Mouse (Mus musculus): ENCODE measurements around the gene Qdpr. TPM values are rescaled to one million over a fixed set of nuclear protein-coding genes. Genes with fewer than 3 reads are reported as not detected.

The Qdpr gene
- 10 to 100 TPM; 42.4 to 44.8 TPM for total RNA-seq (2023)

DNA sequence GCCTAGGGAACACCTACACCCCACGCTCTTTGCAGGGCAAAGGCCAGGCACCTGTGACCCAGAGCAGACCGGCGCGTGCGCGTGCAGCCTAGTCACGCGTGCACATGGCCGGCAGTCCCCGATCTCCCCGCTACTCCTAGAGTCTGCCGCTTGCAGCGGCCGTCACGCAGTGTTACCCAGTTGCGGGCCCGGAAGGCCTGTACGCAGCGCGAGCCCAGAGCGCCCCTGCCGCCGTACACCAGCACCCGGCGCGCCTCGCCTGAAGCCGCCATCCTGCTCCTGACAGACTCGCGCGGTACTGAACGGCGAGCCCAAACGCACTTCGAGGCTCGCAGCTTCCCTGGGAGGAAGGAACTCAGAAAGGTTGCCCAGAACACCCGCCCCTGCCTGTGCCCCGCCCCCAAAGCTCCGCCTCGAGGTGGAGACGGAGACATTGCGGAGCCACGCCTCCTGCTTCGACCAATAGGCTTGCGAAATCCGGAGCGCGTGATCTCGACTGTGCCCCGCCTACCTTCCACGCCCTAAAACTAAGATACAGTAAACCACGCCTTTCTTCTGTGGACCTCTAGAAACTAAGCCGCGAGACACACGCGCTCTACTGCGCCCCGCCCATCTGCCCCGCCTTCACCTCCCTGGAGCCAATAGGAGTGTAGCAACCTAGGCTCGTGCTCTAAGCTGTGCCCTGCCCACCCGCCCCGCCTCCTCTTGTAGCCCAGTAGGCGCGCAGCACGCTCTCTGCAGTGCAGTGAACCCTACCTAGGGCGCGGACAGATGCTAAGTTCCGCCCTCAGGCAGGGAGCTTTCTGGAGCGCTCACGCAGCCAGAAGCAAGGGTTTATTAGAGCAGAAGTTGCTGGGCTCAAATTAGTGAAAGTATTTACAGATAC, at the start of gene Qdpr:
Gene Qdpr, minus strand, starts transcription at position 406 of the 886 bp plus-strand sequence.

DNA sequence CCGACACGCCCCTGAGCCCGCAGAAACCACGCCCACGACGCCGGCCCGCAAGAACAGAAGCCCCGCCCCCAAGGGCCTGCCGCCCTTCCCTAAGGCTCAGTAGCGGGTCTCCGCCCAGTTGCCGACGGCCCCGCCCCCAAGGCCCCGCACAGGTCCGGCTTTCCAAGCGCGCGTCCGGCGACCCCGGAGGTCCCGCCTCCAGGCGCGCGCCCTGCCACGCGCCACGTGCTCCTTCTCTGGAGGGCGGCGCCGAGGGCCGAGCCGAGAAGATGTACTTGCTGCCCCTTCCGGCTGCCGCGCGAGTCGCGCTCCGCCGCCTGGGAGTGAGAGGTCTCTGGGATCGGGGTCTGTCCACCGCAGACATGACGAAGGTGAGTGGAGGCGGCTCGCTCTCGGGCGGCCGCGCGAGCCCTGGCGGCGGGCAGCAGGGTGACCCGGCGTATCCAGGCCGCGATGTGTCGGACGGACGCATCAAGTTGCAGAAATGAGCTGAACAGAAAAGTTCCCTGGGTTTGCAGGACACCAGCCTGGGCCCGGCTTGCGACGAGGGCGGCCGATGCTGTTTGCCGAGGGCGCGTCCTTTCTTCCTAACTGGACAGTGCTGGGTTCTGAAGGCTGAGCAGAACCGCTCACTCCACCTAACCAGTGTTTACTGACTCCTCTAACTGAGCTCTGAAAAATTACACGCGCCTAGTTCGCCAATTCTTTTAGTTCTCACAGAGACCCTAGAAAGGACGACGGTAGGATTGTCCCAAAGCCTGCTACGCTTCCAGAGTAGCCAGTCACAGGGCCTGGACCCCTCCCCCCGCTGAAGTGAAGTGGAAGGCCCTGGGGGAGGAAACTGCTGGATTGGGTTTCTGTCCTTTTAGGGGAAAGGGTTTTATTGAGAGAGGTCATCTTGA, 43.4 kb upstream of the Qdpr start, which contains the start of gene Lap3:
Gene Lap3, plus strand, starts transcription at position 184 of the 902 bp plus-strand sequence.

DNA sequence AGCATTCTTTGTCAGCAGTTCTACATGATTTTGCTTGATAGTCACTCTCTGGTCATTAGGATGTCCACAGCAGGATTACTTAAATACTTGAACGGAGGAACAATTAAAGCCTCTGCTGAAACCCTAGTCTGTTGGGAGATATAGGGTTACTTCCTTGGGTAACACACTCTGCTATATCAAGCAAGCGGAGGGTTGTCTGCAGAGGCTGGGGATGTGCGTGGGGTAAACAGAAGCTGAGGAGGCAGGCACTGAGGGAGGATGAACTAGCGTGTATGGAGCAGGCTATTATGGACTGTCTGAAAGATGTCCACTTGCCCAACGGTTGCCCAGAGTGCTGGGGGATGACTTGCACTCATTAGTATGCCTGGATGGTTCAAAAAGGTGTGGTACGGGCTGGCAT, 3.4 kb upstream of the Qdpr start, which contains the start of gene Clrn2:
Gene Clrn2, plus strand, starts transcription at position 301 of the 400 bp plus-strand sequence.

Other genes starting within 250 kb of the Qdpr start
- not detected for gene Clrn2, start 3.5 kb upstream of the Qdpr start, total RNA-seq (2023)
- 10 to 100 TPM; 24.4 to 28.7 TPM for gene Lap3, start 43.1 kb upstream of the Qdpr start, total RNA-seq (2023)
- 100 to 1,000 TPM in 1 of 2 experiments, 10 to 100 TPM in 1; 98.7 to 110 TPM for gene Med28, start 70.0 kb upstream of the Qdpr start, total RNA-seq (2023)
- gene Fam184b, start 189.4 kb upstream of the Qdpr start, total RNA-seq (2023): 1 to 10 TPM in 1 of 2 experiments, under 1 TPM in 1; 0.59 to 1.4 TPM
- gene Ncapg, start 219.7 kb upstream of the Qdpr start, total RNA-seq (2023): 1 to 10 TPM in 1 of 2 experiments, under 1 TPM in 1; 0.65 to 4.0 TPM

Measured in T-cell, adult 66 days (primary cell).